Mouse (Mus musculus) gastrocnemius, adult 2 months (tissue): ENCODE results near the gene Duxf3. TPM values are rescaled to one million over a fixed set of nuclear protein-coding genes. Genes with fewer than 3 reads are reported as not detected.
"Not testable (repeated sequence)": the region's sequence is repeated elsewhere in the genome, so short reads cannot be mapped to it uniquely, and the experiment has no call there.

ENCODE experiments used
- DNase-seq: peaks from one replicate; pipeline ENCODE4 v3.0.0; 2022
- H3K27ac ChIP-seq: fragments of 200-600 bp; 2 replicates; pipeline ENCODE4 v1.8.1; 2022; ENCODE audit warnings: mild to moderate bottlenecking
- H3K4me3 ChIP-seq: fragments of 200-600 bp; 2 replicates; pipeline ENCODE4 v1.8.1; 2022; ENCODE audit warnings: mild to moderate bottlenecking, moderate library complexity
- CTCF ChIP-seq: fragments of 200-600 bp; IDR thresholded peaks from 2 replicates; pipeline ENCODE4 v1.8.1; 2022; ENCODE audit warnings: antibody characterized with exemption, mild to moderate bottlenecking, moderate library complexity
- intact Hi-C: fragments of 180-260 bp; cut with DNase I; formaldehyde crosslinking; loops from one replicate; pipeline ENCODE4 v1.15.1; 2025
- total RNA-seq, 2 experiments: library from RNA; stranded (reverse); gene quantifications; 2 replicates each; pipeline ENCODE4 v1.2.3; 2021

The Duxf3 gene
- total RNA-seq, 2 experiments from 2014 or later = not detected

DNA sequence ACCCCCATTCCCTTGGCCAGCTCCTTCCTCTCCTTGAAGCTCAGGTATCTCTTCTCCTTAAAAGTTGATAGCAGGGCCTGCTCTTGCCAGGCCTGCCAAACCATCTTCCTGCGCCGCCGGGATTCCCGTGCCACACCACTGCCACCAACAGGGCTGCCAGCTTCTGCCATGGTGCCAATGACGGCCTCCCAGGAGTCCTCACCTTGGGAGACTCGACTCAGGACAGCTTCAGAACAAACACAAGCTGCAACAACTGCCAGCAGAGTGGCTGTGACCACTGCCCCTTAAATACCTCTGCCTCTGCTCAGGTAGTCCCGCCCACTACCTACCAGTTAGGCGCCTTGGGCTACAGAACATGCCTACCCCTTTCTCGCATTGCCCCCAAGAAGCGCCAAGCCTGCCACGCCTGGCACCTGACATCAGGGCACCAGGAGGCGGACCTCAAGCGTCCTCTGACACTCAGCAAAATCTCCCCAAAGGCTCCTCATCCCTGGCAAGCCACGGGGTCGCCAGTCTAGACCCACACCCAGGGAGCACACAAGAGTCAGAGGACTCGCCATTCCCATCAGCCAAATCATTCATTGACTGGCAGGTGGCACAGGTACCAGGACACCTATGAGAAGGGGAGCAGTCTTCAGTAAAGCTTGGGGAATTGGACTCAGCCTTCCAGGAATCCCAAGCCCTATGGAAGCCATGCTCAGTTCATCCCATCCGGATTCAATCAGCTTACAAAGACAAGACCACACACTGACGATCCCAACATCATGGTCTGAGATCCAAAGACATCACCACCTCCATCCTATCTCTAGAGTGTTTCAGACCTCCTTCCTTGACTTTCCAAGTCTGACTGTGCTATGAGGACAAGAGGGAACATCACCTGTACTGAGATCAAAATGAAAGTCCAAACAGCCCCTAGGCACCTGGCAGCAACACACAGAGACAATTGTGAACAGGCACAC, 7.4 kb downstream of the Duxf3 start, which contains the start of gene AW822073:
AW822073 (minus strand) TSS at position 104 of the 959 bp plus-strand sequence.
- intact Hi-C loops = not testable (repeated sequence)
- peak; percentile 48 for DNase-seq

GRCm38 (mm10) chr10:58223972-58224805, 8.3 kb downstream of the Duxf3 start:
- H3K4me3 ChIP-seq, intact Hi-C loops, H3K27ac ChIP-seq: not testable (repeated sequence)
- DNase-seq = peak; percentile 77

More for the DNA sequence above, 7.4 kb downstream of the Duxf3 start, which contains the start of gene AW822073:
- not testable (repeated sequence) for H3K4me3 ChIP-seq, H3K27ac ChIP-seq

- DNase-seq, H3K27ac ChIP-seq, intact Hi-C loops, H3K4me3 ChIP-seq: not testable (repeated sequence)
Measured at GRCm38 (mm10) chr10:58223161-58223560, 9.3 kb downstream of the Duxf3 start.

GRCm38 (mm10) chr10:58221571-58221970, 10.9 kb downstream of the Duxf3 start:
- DNase-seq, H3K4me3 ChIP-seq, H3K27ac ChIP-seq, intact Hi-C loops: not testable (repeated sequence)

DNA sequence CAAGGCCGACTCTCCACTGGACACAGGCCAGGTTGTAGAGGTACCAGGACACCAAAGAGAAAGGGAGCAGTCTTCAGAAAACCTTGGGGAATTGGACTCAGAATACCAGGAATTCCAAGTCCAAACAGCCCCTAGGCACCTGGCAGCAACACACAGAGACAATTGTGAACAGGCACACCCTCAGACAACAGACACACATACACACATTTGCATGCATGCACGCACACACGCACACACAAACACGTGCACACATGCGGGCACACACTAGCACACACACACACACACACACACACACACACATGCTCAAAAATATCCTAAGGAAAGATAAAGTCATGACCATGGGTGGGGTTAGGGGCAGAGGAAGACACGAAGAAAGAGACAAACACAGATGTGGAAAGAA, 11.7 kb downstream of the Duxf3 start:
- TF ChIP-seq CTCF = no peak
- no peak overlapping the region for H3K27ac ChIP-seq
- no peak overlapping the region for H3K4me3 ChIP-seq
- intact Hi-C loops = no loop called here
- DNase-seq = no peak

GRCm38 (mm10) chr10:58217366-58217765, 15.1 kb downstream of the Duxf3 start:
- intact Hi-C loops = no loop called here
- Histone ChIP-seq H3K27ac (no peak overlapping the region), H3K4me3 (no peak overlapping the region)
- DNase-seq = no peak
- TF ChIP-seq CTCF = no peak

GRCm38 (mm10) chr10:58215353-58215752, 17.1 kb downstream of the Duxf3 start:
- Histone ChIP-seq H3K27ac (no peak overlapping the region), H3K4me3 (no peak overlapping the region)
- intact Hi-C loops = no loop called here
- TF ChIP-seq CTCF = no peak
- DNase-seq = no peak

DNA sequence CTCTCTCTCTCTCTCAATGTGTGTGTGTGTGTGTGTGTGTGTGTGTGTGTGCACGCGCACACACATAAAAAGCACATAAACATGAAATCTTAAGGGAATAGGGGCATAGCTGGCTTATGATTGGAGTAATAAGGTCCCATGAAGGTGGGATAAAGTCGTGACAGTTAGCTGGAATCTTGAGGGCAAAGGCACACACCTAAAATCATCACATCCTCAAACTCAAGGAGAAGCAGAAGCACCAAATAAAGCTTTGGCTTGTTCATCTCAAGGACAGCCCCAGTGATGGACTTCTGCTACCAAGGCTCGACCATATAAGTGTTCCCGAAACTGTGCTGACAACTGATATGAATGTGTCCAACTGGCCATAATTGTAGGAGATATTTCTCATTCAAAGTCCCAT, 17.5 kb downstream of the Duxf3 start:
- DNase-seq = no peak
- H3K27ac ChIP-seq = no peak overlapping the region
- intact Hi-C loops = no loop called here
- no peak overlapping the region for H3K4me3 ChIP-seq
- no peak for TF ChIP-seq CTCF

DNA sequence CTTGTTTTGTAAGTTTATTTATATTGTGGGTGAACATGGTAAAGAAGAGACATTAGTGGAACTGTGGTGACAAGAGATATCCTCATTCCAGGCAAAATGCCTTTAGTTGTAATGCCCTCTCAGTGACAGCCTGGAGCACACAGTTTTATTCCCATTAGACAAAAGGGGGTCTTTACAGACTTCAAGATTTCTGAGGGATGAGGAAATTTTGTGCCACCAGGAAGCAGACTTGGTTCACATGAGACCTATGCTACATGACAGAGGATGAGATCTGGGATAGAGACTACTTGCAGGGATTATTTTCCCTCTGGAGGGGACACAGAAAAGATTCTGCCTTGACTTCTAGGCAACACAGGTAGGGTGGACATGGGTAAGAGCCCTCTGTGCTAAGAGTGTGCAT, 18.0 kb downstream of the Duxf3 start:
- no peak overlapping the region for H3K27ac ChIP-seq
- intact Hi-C loops = no loop called here
- DNase-seq = no peak
- H3K4me3 ChIP-seq = no peak overlapping the region
- TF ChIP-seq CTCF = no peak

DNA sequence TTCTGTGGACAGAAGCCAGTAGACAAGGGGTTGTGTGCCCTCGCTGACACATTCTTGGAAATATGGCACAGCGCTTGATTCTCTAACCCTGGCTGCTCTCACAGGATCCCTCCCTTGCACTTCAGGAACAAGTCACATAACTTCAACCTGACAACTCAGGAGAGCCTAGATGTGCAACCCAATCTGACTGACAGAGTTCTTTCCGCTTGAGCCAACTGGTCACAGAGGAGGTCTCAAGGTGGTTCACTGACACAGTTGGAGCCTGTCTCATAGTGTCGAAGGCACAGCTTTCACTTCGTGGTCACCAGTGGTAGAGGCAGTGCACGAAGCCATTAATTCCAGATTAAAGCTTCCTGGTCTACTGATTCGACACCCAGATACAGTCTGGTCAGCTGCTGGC, 20.2 kb downstream of the Duxf3 start:
- Histone ChIP-seq H3K4me3 (no peak overlapping the region), H3K27ac (no peak overlapping the region)
- no peak for TF ChIP-seq CTCF
- DNase-seq = no peak
- intact Hi-C loops = no loop called here

GRCm38 (mm10) chr10:58211213-58211612, 21.3 kb downstream of the Duxf3 start:
- no peak overlapping the region for H3K4me3 ChIP-seq
- no peak overlapping the region for H3K27ac ChIP-seq
- DNase-seq = no peak
- no peak for TF ChIP-seq CTCF
- intact Hi-C loops = no loop called here

GRCm38 (mm10) chr10:58210514-58210913, 22.0 kb downstream of the Duxf3 start:
- Histone ChIP-seq H3K27ac (no peak overlapping the region), H3K4me3 (no peak overlapping the region)
- intact Hi-C loops = no loop called here
- DNase-seq = no peak
- TF ChIP-seq CTCF = no peak
